Mouse (Mus musculus) small intestine, adult 2 months (tissue): ENCODE measurements at regions not wholly inside any gene's neighbourhood (a gene's known extent, or its start where the extent isn't known, plus 50 kb on each side); places are given as distances from the start of the nearest gene placed in this dataset.
"Not testable (repeated sequence)": the region's sequence is repeated elsewhere in the genome, so short reads cannot be mapped to it uniquely, and the experiment has no call there.

Experiments used
- H3K27ac ChIP-seq: fragments of 200-500 bp; 2 replicates; pipeline ENCODE4 v1.5.1; 2012; ENCODE audit warnings: low read depth, low read length, control low read depth, inconsistent platforms; ENCODE audit not compliant: insufficient read depth
- H3K27me3 ChIP-seq: fragments of 200-500 bp; 2 replicates; pipeline ENCODE4 v1.6.1; 2012; ENCODE audit warnings: mild to moderate bottlenecking, moderate library complexity, low read length, inconsistent platforms; ENCODE audit not compliant: control insufficient read depth, insufficient read depth
- H3K36me3 ChIP-seq: fragments of 200-500 bp; 2 replicates; pipeline ENCODE4 v1.6.1; 2012; ENCODE audit warnings: mild to moderate bottlenecking, low read length, control low read depth, inconsistent platforms; ENCODE audit not compliant: control insufficient read depth, insufficient read depth
- H3K4me1 ChIP-seq: fragments of 200-500 bp; 2 replicates; pipeline ENCODE4 v1.6.1; 2012; ENCODE audit warnings: low read length, inconsistent platforms, mixed read lengths; ENCODE audit not compliant: control insufficient read depth, insufficient read depth, insufficient read length
- H3K4me3 ChIP-seq: fragments of 200-500 bp; 2 replicates; pipeline ENCODE4 v1.5.1; 2012; ENCODE audit warnings: low read depth, mild to moderate bottlenecking, control low read depth, inconsistent platforms, low read length, moderate library complexity
- CTCF ChIP-seq: fragments of 200-500 bp; IDR thresholded peaks from 2 replicates; pipeline ENCODE4 v1.5.1; 2012; ENCODE audit warnings: low read depth, mild to moderate bottlenecking, control low read depth, inconsistent platforms, low read length, moderate library complexity, mixed read lengths; ENCODE audit not compliant: insufficient replicate concordance, insufficient read length; ENCODE audit errors: extremely low read depth
- POLR2A ChIP-seq: fragments of 200-500 bp; IDR thresholded peaks from 2 replicates; pipeline ENCODE4 v1.6.1; 2012; ENCODE audit warnings: low read depth, mild to moderate bottlenecking, control low read depth, inconsistent platforms, low read length, moderate library complexity
- WGBS: fragments of 180-500 bp; shearing (Covaris S2); methylation state at CpG from one replicate; pipeline ENCODE4 v1.1.7; 2018; 5-methylcytosine and 5-hydroxymethylcytosine counted together

- H3K27me3 ChIP-seq: no peaks in the 10 kb centered on the region
- no peak overlapping the region for H3K4me3 ChIP-seq
- no peaks in the 10 kb centered on the region for H3K36me3 ChIP-seq
- no peaks in the 10 kb centered on the region for H3K4me1 ChIP-seq
- no peak for TF ChIP-seq POLR2A
- no peak for TF ChIP-seq CTCF
- H3K27ac ChIP-seq: no peak overlapping the region
Measured at GRCm38 (mm10) chr5:18472114-18472513, 112.0 kb upstream of the Gnai1 start.

GRCm38 (mm10) chr5:18457771-18458170 is 97.6 kb upstream of the Gnai1 start:
- WGBS: 62% methylated on average over 1 of the region's 1 CpGs
- Histone ChIP-seq H3K4me1 (no peaks in the 10 kb centered on the region), H3K4me3 (no peak overlapping the region), H3K27me3 (no peaks in the 10 kb centered on the region), H3K27ac (no peak overlapping the region), H3K36me3 (no peaks in the 10 kb centered on the region)
- no peak for TF ChIP-seq POLR2A
- no peak for TF ChIP-seq CTCF

- Histone ChIP-seq H3K36me3 (no peaks in the 10 kb centered on the region), H3K4me1 (no peaks in the 10 kb centered on the region), H3K27me3 (no peaks in the 10 kb centered on the region), H3K4me3 (no peak overlapping the region), H3K27ac (no peak overlapping the region)
- TF ChIP-seq POLR2A: no peak
- TF ChIP-seq CTCF: no peak
- 72% methylated on average over 1 of the region's 1 CpGs for WGBS
Measured at GRCm38 (mm10) chr5:18456196-18456595, 96.0 kb upstream of the Gnai1 start.

- WGBS: 74% methylated on average over 6 of the region's 6 CpGs
- not testable (repeated sequence) for H3K27ac ChIP-seq, H3K27me3 ChIP-seq, H3K4me3 ChIP-seq, H3K4me1 ChIP-seq, H3K36me3 ChIP-seq
Measured at GRCm38 (mm10) chr5:18452871-18453757, 93.0 kb upstream of the Gnai1 start.

GRCm38 (mm10) chr5:18449261-18449660 is 89.1 kb upstream of the Gnai1 start:
- H3K36me3 ChIP-seq: no peaks in the 10 kb centered on the region
- WGBS: 75% methylated on average over 3 of the region's 3 CpGs

GRCm38 (mm10) chr5:18448330-18448670 is 88.1 kb upstream of the Gnai1 start:
- no peaks in the 10 kb centered on the region for H3K36me3 ChIP-seq
- H3K4me1 ChIP-seq: no peaks in the 10 kb centered on the region
- no peak overlapping the region for H3K27ac ChIP-seq
- no peaks in the 10 kb centered on the region for H3K27me3 ChIP-seq
- H3K4me3 ChIP-seq: no peak overlapping the region
- no peak for TF ChIP-seq POLR2A
- no peak for TF ChIP-seq CTCF
- WGBS: 87% methylated on average over 5 of the region's 5 CpGs

More at GRCm38 (mm10) chr5:18449261-18449660, 89.1 kb upstream of the Gnai1 start:
- H3K27ac ChIP-seq: no peak overlapping the region
- no peaks in the 10 kb centered on the region for H3K4me1 ChIP-seq
- H3K4me3 ChIP-seq: no peak overlapping the region
- TF ChIP-seq CTCF (no peak), POLR2A (no peak)
- no peaks in the 10 kb centered on the region for H3K27me3 ChIP-seq

- 87% methylated on average over 14 of the region's 14 CpGs for WGBS
- no peak for TF ChIP-seq CTCF
- TF ChIP-seq POLR2A: no peak
- no peaks in the 10 kb centered on the region for H3K36me3 ChIP-seq
- H3K27ac ChIP-seq: no peak overlapping the region
- no peaks in the 10 kb centered on the region for H3K27me3 ChIP-seq
- no peaks in the 10 kb centered on the region for H3K4me1 ChIP-seq
- no peak overlapping the region for H3K4me3 ChIP-seq
Measured at GRCm38 (mm10) chr5:18447665-18448329, 87.6 kb upstream of the Gnai1 start.
